Mouse (Mus musculus) testis, adult 2 months (tissue): ENCODE results near the gene Mmp24.

Experiments used
- CTCF ChIP-seq: fragments of 200-500 bp; IDR thresholded peaks from 2 replicates; pipeline ENCODE4 v1.5.1; 2012; ENCODE audit warnings: low read depth, mild to moderate bottlenecking, inconsistent platforms, low read length, moderate library complexity; ENCODE audit not compliant: control insufficient read depth, insufficient read depth, insufficient replicate concordance
- POLR2A ChIP-seq: fragments of 200-500 bp; IDR thresholded peaks from 2 replicates; pipeline ENCODE4 v1.6.1; 2012; ENCODE audit warnings: low read depth, mild to moderate bottlenecking, inconsistent platforms, low read length, moderate library complexity; ENCODE audit not compliant: control insufficient read depth

GRCm38 (mm10) chr2:155774927-155775684 is at the start of gene Mmp24:
- no peak for TF ChIP-seq CTCF
- no peak for TF ChIP-seq POLR2A
